Mouse (Mus musculus) liver, adult 2 months (tissue): ENCODE measurements around the gene Cnga1.

ENCODE experiments used
- CTCF ChIP-seq: fragments of 200-500 bp; IDR thresholded peaks from 2 replicates; pipeline ENCODE4 v1.5.1; 2011; ENCODE audit warnings: low read depth, low read length, control low read depth
- POLR2A ChIP-seq: fragments of 200-500 bp; IDR thresholded peaks from 2 replicates; pipeline ENCODE4 v1.6.1; 2011; ENCODE audit warnings: low read length, control low read depth; ENCODE audit not compliant: insufficient read depth; ENCODE audit errors: extremely low read depth

- TF ChIP-seq CTCF (peak; percentile 42), POLR2A (no peak)
Observed at GRCm38 (mm10) chr5:72646131-72646530, 2.1 kb upstream of the Cnga1 start.
